Mouse (Mus musculus): ENCODE data around the gene Slc38a5.

Gene Slc38a5

DNA sequence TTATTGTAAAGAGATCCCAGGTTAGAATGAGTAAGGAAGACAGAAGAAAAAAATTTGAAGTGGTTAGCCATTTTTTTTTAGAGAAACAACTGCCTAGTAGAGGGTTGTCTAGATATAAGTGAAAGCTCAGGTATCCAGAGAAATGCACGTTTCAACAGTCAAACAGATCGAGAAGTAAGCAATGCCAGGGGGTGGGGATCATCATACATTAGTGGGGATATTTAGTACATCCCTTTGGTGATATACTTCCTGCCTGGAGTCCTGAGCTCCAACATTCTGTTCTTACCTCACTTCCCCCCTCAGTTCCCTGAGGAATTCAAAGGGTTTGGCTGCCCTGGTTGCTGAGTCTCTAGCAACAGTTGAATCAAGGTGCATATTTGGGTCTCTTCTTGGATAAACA is 56.2 kb downstream of the Slc38a5 start, which contains the start of gene Ssxb10:
Ssxb10 (plus strand) TSS at position 301 of the 400 bp plus-strand sequence.
- DNase-seq, result no peak
